Mouse (Mus musculus) heart, postnatal 0 days (tissue): ENCODE data around the gene Gm37240.

Source experiments
- CTCF ChIP-seq: IDR thresholded peaks from 2 replicates; pipeline ENCODE4 v1.5.1; 2016; ENCODE audit warnings: antibody characterized with exemption, control low read depth, low read depth
- EP300 ChIP-seq: IDR thresholded peaks from 2 replicates; pipeline ENCODE4 v1.6.1; 2016; ENCODE audit warnings: antibody characterized with exemption, low read depth

GRCm38 (mm10) chr3:85633733-85634132 is 253.6 kb downstream of the Gm37240 start:
- TF ChIP-seq CTCF (no peak), EP300 (no peak)
